Mouse (Mus musculus) cerebellum, adult 11 months (tissue): ENCODE measurements around the gene Tuba1a.
A peak's percentile ranks its signal among the peaks of the same experiment; 100 is the strongest.
"Not testable (repeated sequence)": the region's sequence is repeated elsewhere in the genome, so short reads cannot be mapped to it uniquely, and the experiment has no call there.

Experiments
- DNase-seq: peaks from one replicate; pipeline ENCODE4 v3.0.0; 2022

The Tuba1a gene

GRCm38 (mm10) chr15:98985240-98985981 is 31.9 kb upstream of the Tuba1a start:
- DNase-seq: peak; percentile 70

GRCm38 (mm10) chr15:98984681-98985080 is 31.2 kb upstream of the Tuba1a start:
- no peak for DNase-seq

GRCm38 (mm10) chr15:98983431-98984081 is 30.1 kb upstream of the Tuba1a start:
- no peak for DNase-seq

- no peak for DNase-seq
Measured at GRCm38 (mm10) chr15:98982100-98982499, 28.6 kb upstream of the Tuba1a start.

- DNase-seq: no peak
Measured at GRCm38 (mm10) chr15:98980012-98980614, 26.6 kb upstream of the Tuba1a start.

- no peak for DNase-seq
Measured at GRCm38 (mm10) chr15:98978409-98979172, 25.1 kb upstream of the Tuba1a start.

GRCm38 (mm10) chr15:98977759-98978408 is 24.4 kb upstream of the Tuba1a start:
- no peak for DNase-seq

- DNase-seq: no peak
Measured at GRCm38 (mm10) chr15:98976763-98977758, 23.6 kb upstream of the Tuba1a start.

GRCm38 (mm10) chr15:98973015-98973614 is 19.6 kb upstream of the Tuba1a start:
- DNase-seq: no peak

GRCm38 (mm10) chr15:98971576-98972320 is 18.2 kb upstream of the Tuba1a start:
- DNase-seq: not testable (repeated sequence)

GRCm38 (mm10) chr15:98971111-98971510 is 17.6 kb upstream of the Tuba1a start:
- DNase-seq: no peak

- no peak for DNase-seq
Measured at GRCm38 (mm10) chr15:98969372-98970101, 16.0 kb upstream of the Tuba1a start.

GRCm38 (mm10) chr15:98968701-98969371 is 15.3 kb upstream of the Tuba1a start:
- DNase-seq: peak; percentile 75

GRCm38 (mm10) chr15:98959531-98959930 is 6.0 kb upstream of the Tuba1a start:
- no peak for DNase-seq

- DNase-seq: no peak
Measured at GRCm38 (mm10) chr15:98958901-98959420, 5.5 kb upstream of the Tuba1a start.

- DNase-seq: no peak
Measured at GRCm38 (mm10) chr15:98957475-98957874, 4.0 kb upstream of the Tuba1a start.

GRCm38 (mm10) chr15:98956000-98956399 is 2.5 kb upstream of the Tuba1a start:
- DNase-seq: no peak

- DNase-seq: no peak
Measured at GRCm38 (mm10) chr15:98955324-98955723, 1.8 kb upstream of the Tuba1a start.
